Mouse (Mus musculus): ENCODE data around the gene Magi1. TPM values are rescaled to one million over a fixed set of nuclear protein-coding genes. Genes with fewer than 3 reads are reported as not detected.

Magi1 gene
- total and polyA plus RNA-seq, 3 experiments, result not detected

DNA sequence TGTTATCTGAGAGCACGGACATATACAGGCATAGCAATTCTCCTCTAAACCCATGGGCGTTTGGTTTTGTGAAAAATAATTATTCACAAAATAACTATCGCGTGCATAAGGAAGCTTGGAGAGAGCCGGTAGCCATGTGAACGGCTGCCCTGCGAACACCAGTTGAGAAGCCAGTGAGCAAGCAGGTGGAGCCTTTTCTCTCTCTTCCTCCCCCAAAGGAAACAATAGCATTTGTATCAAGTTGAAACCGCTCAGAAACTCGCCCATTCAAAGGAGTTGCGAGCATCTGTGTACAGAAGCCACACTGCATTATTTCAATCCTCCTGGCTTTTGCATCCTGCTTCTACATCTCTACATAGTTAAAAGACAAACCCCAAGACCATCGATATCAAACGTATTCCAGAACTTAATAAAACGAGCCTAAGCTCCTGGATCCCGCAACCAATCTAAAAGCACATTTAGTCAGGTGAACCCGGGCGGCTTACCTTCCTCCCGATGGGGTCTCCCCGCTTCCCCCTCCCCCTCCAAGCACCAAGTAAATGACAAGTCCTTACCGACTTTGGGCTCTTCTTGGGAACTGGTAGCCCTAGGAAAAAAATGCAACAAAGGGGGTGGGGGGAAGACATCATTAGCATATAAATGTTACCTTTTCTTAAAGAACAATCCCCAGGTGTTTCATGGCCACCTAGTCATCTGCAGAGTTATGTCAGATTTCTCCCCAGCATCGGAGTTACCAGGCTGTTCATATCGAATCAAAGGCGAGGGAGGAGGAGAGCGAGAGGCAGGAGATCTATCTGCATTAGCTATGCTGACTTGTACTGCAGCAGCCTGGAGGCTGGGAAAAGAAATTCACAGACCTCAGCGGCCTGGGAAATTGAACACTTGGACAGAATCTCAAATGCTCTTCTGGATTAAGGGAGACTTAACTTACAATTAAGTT lies 566.8 kb downstream of the Magi1 start:
- no peak overlapping the region for H3K4me3 ChIP-seq (replicated peaks in 1 of 3; ENCODE audit: low read depth in 2 of 3, low read length in 2 of 3, poor library complexity in 1 of 3)
- no peak overlapping the region for H3K9ac ChIP-seq (ENCODE audit: insufficient read depth, low read depth)
- in situ Hi-C loops (cut with MboI; ENCODE audit: low pct_ligation_motif_present, low pct_unique_long_range_greater_than_20kb, low sequenced_read_pairs), result no loop called here
- TF ChIP-seq ETS1 (conservative IDR thresholded peaks at IDR 0.05; ENCODE audit: low read depth, low read length) (no peak), MAX (IDR thresholded peaks at IDR 0.05; ENCODE audit: low read length) (no peak), MAZ (IDR thresholded peaks at IDR 0.05; ENCODE audit: low read depth, low read length) (no peak), RCOR1 (conservative IDR thresholded peaks at IDR 0.05; ENCODE audit: low read depth, low read length) (no peak)
- H3K27ac ChIP-seq (ENCODE audit: insufficient read depth, low read depth), result no peak overlapping the region
- H3K9me3 ChIP-seq (replicated peaks; ENCODE audit: low read length), result peaks cover 82% of the 10 kb centered on the region
- no peak overlapping the region for H3K4me2 ChIP-seq (ENCODE audit: insufficient read depth, low read depth, poor library complexity, severe bottlenecking)
- no peaks in the 10 kb centered on the region for H3K27me3 ChIP-seq (replicated peaks)
- DNase-seq (ENCODE audit: extremely low read depth), result no peak
- H3K36me3 ChIP-seq (replicated peaks in 1 of 2; ENCODE audit: control insufficient read depth in 1 of 2, insufficient read depth in 1 of 2, low read length in 1 of 2), result no peaks in the 10 kb centered on the region
- dilution Hi-C loops (cut with MboI; ENCODE audit: extremely low pct_ligation_motif_present, extremely low pct_unique_long_range_greater_than_20kb, low sequenced_read_pairs), result no loop called here
- no peaks in the 10 kb centered on the region for H3K79me2 ChIP-seq (replicated peaks; ENCODE audit: control insufficient read depth, extremely low read depth, insufficient read depth, poor library complexity, severe bottlenecking)
- H3K4me1 ChIP-seq (ENCODE audit: control insufficient read depth in 1 of 2, insufficient read depth in 2 of 2), result no peaks in the 10 kb centered on the region

- peaks cover 78% of the 10 kb centered on the region for H3K9me3 ChIP-seq (replicated peaks; ENCODE audit: low read length)
- no peaks in the 10 kb centered on the region for H3K36me3 ChIP-seq (replicated peaks in 1 of 2; ENCODE audit: control insufficient read depth in 1 of 2, insufficient read depth in 1 of 2, low read length in 1 of 2)
- in situ Hi-C loops (cut with MboI; ENCODE audit: low pct_ligation_motif_present, low pct_unique_long_range_greater_than_20kb, low sequenced_read_pairs) (no loop called here), dilution Hi-C loops (cut with MboI; ENCODE audit: extremely low pct_ligation_motif_present, extremely low pct_unique_long_range_greater_than_20kb, low sequenced_read_pairs) (no loop called here)
- TF ChIP-seq MEF2A (IDR thresholded peaks at IDR 0.05; ENCODE audit: borderline replicate concordance, low read depth, low read length), result no peak
- TF ChIP-seq SMC3 (IDR thresholded peaks at IDR 0.05; ENCODE audit: low read depth, low read length), result no peak
- no peak for TF ChIP-seq UBTF (IDR thresholded peaks at IDR 0.05; ENCODE audit: low read depth, low read length)
- no peak for TF ChIP-seq MYC (IDR thresholded peaks at IDR 0.05; ENCODE audit: low read depth, low read length)
- TF ChIP-seq CHD2 (IDR thresholded peaks at IDR 0.05; ENCODE audit: low read length), result no peak
- TF ChIP-seq RCOR1 (conservative IDR thresholded peaks at IDR 0.05; ENCODE audit: low read depth, low read length), result no peak
- TF ChIP-seq JUND (conservative IDR thresholded peaks at IDR 0.05; ENCODE audit: low read depth, low read length), result no peak
- no peak overlapping the region for H3K4me3 ChIP-seq (replicated peaks in 1 of 3; ENCODE audit: low read depth in 2 of 3, low read length in 2 of 3, poor library complexity in 1 of 3)
- no peak overlapping the region for H3K27ac ChIP-seq (ENCODE audit: insufficient read depth, low read depth)
- DNase-seq (ENCODE audit: extremely low read depth), result no peak
- no peaks in the 10 kb centered on the region for H3K79me2 ChIP-seq (replicated peaks; ENCODE audit: control insufficient read depth, extremely low read depth, insufficient read depth, poor library complexity, severe bottlenecking)
- H3K27me3 ChIP-seq (replicated peaks), result no peaks in the 10 kb centered on the region
- no peaks in the 10 kb centered on the region for H3K4me1 ChIP-seq (ENCODE audit: control insufficient read depth in 1 of 2, insufficient read depth in 2 of 2)
- H3K9ac ChIP-seq (ENCODE audit: insufficient read depth, low read depth), result no peak overlapping the region
- no peak overlapping the region for H3K4me2 ChIP-seq (ENCODE audit: insufficient read depth, low read depth, poor library complexity, severe bottlenecking)
Measured at GRCm38 (mm10) chr6:93715181-93716180, 568.2 kb downstream of the Magi1 start.

Data from CH12.LX (cell line).